Mouse (Mus musculus): Measurements from ENCODE around the gene Gm10972.

DNA sequence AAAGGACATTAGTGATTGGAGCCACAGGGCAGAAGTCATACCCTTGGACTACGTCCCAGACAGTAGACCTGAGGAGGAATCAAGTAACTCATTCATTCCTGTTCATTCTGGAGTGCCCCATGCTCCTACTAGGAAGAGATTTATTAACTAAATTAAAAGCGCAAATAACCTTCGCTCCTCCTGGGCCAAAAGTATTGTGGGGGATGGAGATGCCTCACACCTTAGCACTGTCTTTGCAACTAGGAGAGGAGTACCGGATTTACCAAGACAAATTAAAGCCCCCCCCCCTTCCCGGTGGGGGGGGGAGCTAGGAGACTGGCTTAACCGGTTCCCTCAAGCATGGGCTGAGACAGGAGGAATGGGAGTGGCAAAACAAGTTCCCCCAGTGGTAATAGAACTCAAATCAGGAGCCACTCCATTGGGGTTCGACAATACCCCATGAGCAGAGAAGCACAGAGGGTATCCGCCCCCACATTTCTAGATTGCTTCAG lies 36.5 kb downstream of the Gm10972 start:
- TF ChIP-seq GATA1 (IDR thresholded peaks at IDR 0.05; ENCODE audit: borderline replicate concordance, low read length) (no peak), FLI1 (IDR thresholded peaks at IDR 0.05; ENCODE audit: low read length) (no peak)

Measured in megakaryocyte, embryonic 14.5 days (primary cell).